Mouse (Mus musculus): ENCODE data around the gene Fam126a.

Gene Fam126a

DNA sequence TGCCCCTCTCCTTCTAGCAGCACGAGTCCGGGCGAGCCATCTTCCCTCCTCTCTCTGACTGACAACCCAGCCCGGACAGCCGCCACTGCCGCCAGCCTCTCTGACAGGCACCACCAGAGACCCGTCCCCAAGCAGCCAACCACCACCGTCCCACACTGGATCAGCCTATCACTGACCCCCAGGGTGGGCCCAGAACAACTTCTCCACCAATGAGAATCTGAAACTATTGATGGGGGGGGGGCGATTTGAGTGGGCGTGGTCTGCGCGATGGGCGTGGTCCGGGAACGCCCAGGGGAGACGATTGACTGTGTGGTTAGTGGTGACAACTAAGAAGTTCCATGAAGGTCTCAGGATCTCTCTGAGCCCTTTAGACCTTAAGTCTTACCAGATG lies at the start of gene Fam126a:
Fam126a (minus strand) TSS at position 112 of the 391 bp plus-strand sequence.
- peak; percentile 98 for DNase-seq

- DNase-seq, result no peak
Measured at GRCm38 (mm10) chr5:24078420-24079179, 48.1 kb upstream of the Fam126a start.

GRCm38 (mm10) chr5:24077739-24078306 lies 47.3 kb upstream of the Fam126a start:
- no peak for DNase-seq

DNA sequence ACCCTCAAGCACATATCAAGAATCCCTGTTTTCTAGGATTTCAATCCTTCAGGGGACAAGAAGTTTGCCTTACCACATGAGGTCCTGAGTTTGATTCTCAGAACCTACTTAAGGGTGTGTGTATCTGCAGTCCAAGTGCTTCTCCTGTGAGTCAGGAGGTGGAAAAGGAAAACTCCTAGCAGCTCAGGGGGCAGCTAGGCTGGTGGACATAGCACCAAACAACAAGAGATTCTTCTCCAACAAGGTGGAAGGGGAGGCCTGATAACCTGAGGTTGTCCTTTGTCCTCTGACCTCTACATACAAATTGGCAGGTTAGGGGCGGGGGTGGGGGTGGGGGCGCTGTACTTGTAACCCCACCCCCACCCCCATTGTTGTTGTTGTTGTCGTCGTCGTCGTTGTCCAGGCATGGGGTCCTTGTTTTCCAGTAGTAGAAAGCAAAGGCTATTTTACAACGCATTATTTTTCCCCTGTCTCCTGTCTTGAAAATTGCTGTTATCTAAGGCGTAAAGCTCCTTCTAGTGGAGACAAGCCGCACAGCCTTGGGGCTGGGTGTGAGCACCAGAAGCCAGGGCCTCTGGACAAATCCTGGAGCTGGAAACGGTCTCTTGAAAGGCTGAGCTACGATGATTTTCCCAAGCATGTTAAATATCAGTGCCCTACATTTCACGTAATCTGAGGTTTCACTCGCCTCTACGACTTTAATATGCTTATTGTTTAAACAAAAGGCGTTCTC lies 46.7 kb upstream of the Fam126a start:
- peak; percentile 76 for DNase-seq

GRCm38 (mm10) chr5:24072031-24072430 lies 41.5 kb upstream of the Fam126a start:
- no peak for DNase-seq

- no peak for DNase-seq
Measured at GRCm38 (mm10) chr5:24068955-24069354, 38.5 kb upstream of the Fam126a start.

DNA sequence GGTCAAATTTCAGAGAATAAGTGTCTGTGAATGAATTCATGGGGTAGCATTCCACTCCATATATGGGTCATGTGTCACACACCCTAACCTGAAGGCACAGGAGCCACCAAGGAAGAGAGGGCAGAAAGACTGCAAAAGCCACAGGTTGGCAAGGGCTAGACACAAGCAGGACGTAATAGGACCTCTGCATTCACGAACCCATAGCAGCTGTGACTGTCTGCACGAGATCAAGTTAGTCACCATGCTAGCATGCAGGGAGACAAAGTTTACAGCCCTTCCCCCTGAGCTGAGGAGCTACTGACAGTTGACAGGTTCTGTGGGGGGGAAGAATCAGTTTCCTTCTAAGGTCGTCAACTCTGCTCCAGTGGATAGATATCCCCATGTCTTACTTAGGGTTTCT lies 33.1 kb upstream of the Fam126a start:
- no peak for DNase-seq

GRCm38 (mm10) chr5:24063034-24063433 lies 32.5 kb upstream of the Fam126a start:
- no peak for DNase-seq

GRCm38 (mm10) chr5:24060949-24061348 lies 30.5 kb upstream of the Fam126a start:
- DNase-seq, result no peak

DNA sequence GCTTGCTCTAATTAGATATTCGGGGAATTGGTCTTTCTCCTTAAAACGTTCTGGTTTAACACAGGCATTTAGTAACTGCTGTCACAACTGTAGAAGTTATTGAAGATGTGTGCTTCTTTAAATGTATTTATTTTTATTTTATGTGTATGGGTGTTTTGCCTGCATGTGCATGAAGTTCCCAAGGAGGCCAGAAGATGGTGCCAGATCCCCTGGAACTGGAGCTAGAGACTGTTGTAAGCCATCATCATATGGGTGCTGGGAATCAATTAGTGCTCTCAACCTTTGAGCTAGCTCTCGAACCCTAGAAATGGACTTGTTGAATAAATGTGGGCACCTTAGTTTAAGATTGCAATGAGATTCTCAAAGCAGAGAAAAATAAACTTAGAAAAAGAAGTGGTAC lies 27.1 kb upstream of the Fam126a start:
- no peak for DNase-seq

DNA sequence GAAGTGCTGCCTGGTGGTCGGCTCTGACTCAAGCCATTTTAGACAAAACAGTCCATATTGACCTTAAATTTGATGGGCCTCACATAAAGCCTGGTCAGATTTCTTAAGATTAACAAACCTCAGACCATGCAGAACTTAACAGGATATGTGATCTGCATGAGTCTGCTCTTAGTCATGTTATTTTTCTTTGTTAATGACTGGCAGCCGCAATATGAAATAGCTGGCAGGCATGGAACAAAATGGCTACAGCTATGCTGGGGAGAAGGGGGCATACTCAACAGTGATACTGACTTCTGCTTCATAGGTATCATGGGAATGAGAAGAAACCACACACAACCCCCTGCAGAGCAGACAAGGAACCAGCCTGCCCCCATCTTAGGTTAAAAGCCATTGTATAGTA lies 26.4 kb upstream of the Fam126a start:
- DNase-seq, result no peak

GRCm38 (mm10) chr5:24054382-24054781 lies 23.9 kb upstream of the Fam126a start:
- DNase-seq, result no peak

- no peak for DNase-seq
Measured at GRCm38 (mm10) chr5:24053245-24054190, 23.0 kb upstream of the Fam126a start.

DNA sequence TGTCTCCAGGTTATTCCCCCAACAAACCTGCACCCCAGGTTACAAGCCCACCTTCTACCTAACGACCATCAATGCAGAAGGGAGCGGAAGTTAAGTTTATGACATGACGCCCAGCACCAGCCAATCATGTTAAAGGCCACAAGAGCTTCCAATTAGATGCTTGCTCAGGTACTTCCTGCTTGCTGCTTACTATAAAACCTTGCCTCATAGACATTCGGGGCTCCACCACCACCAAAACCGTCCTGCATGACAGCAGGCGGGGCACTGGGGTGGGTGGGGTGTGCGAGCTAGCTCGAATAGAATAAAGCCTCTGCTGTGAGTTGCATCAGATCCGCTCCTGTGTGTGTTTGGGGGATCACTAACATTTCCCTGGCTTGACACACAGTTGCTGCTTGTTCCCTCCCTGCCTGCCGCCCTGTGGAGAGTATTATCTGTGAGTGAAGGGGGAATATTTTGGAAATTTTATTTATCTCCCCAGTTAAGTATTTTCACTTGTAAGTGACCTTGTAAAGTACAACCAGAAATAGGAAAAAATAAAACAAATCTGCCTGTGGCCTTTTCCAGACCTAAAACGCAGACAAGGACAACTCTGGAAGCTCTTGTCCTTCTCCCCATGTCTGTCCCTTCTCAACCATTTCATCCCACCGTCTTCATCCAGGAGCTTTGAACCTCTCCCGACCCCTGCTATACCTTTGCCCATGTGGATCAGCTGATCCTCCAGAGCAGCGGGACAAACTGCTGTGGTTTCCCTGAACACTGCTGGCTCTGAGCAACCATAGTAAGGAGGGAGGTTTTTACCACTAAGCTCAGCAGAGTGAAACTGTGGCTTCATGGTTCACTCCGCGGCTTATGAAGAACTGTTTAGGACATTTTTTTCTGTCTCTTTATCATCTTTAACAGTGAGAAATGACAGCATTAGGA lies 21.5 kb upstream of the Fam126a start:
- no peak for DNase-seq

DNA sequence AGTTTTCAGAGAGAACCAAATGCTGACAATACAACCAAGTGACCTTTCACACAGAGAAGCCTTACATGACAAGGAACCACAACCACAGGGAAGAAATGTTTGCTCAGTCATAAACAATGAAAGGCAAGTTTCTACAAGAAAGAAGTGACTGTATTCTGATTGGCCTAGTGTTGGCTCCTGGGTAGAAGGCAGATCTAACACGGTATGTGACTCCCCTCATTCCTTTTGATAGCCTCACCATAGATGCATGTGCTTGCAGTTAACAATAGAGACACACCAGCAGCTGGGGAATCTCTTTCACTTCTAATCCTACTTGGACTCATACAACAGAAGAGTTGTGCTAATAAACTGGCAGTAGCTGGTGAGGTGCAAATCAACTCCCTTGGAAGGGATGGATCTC lies 17.3 kb upstream of the Fam126a start:
- DNase-seq, result no peak

DNA sequence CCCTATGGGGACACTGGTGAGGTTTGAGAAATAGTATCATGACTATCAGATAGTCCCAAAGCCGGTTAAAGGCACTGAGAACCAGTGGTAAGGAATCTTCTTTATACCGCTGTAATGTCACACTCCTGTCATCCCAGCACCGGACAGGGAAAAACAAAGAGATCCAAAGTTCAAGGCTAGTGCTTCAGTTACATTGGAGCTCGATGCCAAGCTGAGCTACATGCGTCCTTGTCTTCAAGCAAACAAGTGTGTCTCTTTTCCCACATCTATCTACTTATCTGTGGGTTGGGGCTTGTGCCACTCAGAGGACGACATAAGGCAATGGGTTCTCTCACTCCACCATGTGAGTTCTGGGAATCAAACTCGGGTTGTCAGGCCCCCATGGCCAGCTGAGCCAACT lies 16.5 kb upstream of the Fam126a start:
- no peak for DNase-seq

DNA sequence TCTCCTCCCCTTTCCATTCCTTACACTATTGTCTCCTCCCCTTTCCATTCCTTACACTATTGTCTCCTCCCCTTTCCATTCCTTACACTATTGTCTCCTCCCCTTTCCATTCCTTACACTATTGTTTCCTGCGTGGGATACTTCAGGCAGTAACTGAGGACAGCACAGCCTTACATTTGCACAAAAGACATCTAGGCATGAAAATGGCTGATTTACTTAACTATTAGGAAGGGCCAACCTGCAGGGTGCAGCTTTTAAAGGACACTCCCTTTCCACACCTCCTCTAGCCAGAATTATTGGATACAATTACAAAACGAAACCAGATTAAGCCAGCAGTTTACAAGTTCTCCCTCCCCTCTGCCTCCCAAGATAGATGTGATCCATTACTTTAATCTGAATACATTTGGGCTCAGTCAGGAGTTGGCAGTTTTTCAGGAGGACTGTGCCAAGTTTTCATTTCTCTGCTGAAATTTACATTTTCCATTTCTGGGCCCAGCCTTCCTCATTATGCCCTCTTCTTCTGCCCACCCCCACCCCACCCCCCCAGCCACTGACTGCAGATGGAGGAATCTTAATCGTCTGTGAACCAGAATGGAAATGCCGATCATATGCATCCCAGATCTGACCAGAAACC lies 15.6 kb upstream of the Fam126a start:
- peak; percentile 67 for DNase-seq

DNA sequence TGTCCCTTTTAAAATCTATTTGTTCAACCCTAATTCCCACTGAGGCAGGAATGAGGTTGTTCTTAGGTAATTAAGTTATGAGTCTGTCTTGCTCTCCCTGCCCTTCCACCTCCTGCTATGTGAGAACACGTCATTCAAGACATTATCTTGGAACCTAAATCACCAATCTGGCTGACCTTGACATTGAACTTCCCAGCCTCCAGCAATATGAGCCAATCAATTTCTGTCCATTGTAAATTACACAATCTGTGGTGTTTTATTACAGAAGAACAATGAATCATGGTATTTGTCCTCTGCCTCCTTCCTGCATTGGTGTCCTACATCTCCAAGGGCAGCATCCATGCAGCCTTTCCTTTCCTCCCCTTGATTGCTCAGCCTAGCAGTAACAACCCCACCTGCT lies 13.9 kb upstream of the Fam126a start:
- no peak for DNase-seq

DNA sequence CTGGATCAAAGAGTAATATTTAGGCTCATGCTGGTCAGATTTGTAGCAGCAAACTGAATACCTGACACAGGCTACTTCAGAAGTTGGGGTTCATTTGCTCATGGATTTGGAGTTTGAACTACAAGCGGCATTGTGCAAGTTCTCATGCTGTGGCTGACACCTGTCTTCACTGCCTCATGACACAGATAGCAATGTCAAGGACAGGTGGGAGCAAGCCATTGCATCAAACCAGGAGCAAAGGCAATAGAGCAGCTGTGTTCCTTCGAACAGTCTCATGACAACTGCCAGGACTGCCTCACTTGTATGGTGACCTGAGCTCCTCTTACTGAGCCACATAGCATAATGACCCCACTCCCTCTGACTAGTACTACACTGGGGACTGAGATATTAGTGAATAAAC lies 12.9 kb upstream of the Fam126a start:
- no peak for DNase-seq

- DNase-seq, result no peak
Measured at GRCm38 (mm10) chr5:24041341-24041852, 10.9 kb upstream of the Fam126a start.

GRCm38 (mm10) chr5:24040601-24041000 lies 10.1 kb upstream of the Fam126a start:
- no peak for DNase-seq
